Mouse (Mus musculus): Measurements from ENCODE around the gene Pih1d1.

DNA sequence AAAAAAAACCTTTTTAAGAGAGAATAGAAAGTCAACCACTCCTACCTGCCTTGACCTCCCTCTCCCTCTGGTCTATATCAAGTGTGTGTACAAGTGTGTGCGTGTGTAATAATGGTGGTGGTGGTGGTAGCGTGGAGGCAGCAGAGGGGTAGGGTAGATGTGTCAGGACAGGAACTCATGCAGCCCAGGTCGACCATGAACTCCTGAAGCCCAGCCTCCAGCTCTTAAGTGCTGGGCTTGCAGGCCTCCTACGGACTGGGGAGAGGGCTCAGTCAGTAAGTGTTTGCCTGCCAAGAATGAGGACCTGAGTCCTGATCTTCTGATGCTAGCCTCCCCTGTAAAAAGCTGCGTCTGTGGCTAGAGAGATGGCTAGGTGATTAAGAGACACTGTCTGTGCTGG lies 49.2 kb upstream of the Pih1d1 start:
- no peak for TF ChIP-seq POLR2A (IDR thresholded peaks at IDR 0.05; ENCODE audit: borderline replicate concordance, low read depth, low read length)
- no peak for TF ChIP-seq CTCF (IDR thresholded peaks at IDR 0.05; ENCODE audit: low read depth, low read length)

Data from bone marrow macrophage, adult 2 months (primary cell).